Mouse (Mus musculus) CH12.LX (cell line): ENCODE measurements around the gene Ncoa3.

ENCODE experiments used
- CTCF ChIP-seq, 2 experiments: IDR thresholded peaks in 1 of 2; conservative IDR thresholded peaks in 1 of 2; 2 replicates each; pipeline ENCODE4 v1.5.1; 2011 to 2012; ENCODE audit warnings: low read depth in 2 of 2, low read length in 2 of 2, improper control_type of control experiment in 1 of 2, inconsistent platforms in 1 of 2, mild to moderate bottlenecking in 1 of 2, moderate library complexity in 1 of 2
- E2F4 ChIP-seq: IDR thresholded peaks from 2 replicates; pipeline ENCODE4 v1.6.1; 2011; ENCODE audit warnings: low read depth, low read length, improper control_type of control experiment; ENCODE audit not compliant: insufficient replicate concordance
- EP300 ChIP-seq: IDR thresholded peaks from 2 replicates; pipeline ENCODE4 v1.6.1; 2011; ENCODE audit warnings: low read length, improper control_type of control experiment
- GABPA ChIP-seq: IDR thresholded peaks from 2 replicates; pipeline ENCODE4 v1.6.1; 2012; ENCODE audit warnings: low read depth, low read length, improper control_type of control experiment, inconsistent platforms; ENCODE audit not compliant: insufficient replicate concordance
- POLR2A ChIP-seq: IDR thresholded peaks from 2 replicates; pipeline ENCODE4 v1.6.1; 2011; ENCODE audit warnings: low read depth, mild to moderate bottlenecking, improper control_type of control experiment, low read length
- RCOR1 ChIP-seq: conservative IDR thresholded peaks from 2 replicates; pipeline ENCODE4 v1.6.1; 2012; ENCODE audit warnings: low read depth, mild to moderate bottlenecking, inconsistent platforms, low read length, improper control_type of control experiment
- USF1 ChIP-seq: IDR thresholded peaks from 2 replicates; pipeline ENCODE4 v1.6.1; 2014; ENCODE audit warnings: low read depth, mild to moderate bottlenecking, inconsistent platforms, low read length, improper control_type of control experiment
- ZC3H11A ChIP-seq: IDR thresholded peaks from 2 replicates; pipeline ENCODE4 v1.6.1; 2012; ENCODE audit warnings: low read depth, mild to moderate bottlenecking, inconsistent platforms, low read length, improper control_type of control experiment

- TF ChIP-seq POLR2A (no peak), E2F4 (no peak), ZC3H11A (no peak), CTCF (conservative IDR thresholded peaks at IDR 0.05 in 1 of 2, IDR thresholded peaks at IDR 0.05 in 1 of 2; ENCODE audit: low read depth in 2 of 2, low read length in 2 of 2) (no peak), EP300 (no peak), GABPA (no peak), RCOR1 (no peak), USF1 (no peak)
Observed at GRCm38 (mm10) chr2:165957257-165957828, 35.1 kb upstream of the Ncoa3 start.
